Mouse (Mus musculus): ENCODE data around the gene Ctdnep1. TPM values are rescaled to one million over a fixed set of nuclear protein-coding genes. Genes with fewer than 3 reads are reported as not detected.

Gene Ctdnep1
- polyA plus RNA-seq, 1 experiment from 2014 or later = 23.0 TPM

DNA sequence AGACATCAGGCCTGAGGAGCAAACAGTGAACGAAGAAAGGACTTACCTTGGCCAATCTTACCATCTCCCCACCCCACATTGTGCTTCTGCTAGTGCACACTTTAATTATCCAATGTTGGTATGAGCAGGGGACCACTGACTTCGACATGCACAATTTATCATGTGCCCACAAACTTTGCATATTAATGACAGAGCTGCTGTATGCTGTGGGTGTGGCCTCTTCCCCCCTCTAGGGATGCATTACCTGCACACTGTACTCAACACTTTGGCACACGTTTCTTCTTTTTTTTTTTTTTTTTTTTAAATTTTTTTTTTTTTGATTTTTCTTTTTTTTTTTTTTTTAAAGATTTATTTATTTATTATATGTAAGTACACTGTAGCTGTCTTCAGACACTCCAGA lies 10.2 kb upstream of the Ctdnep1 start:
- 83% methylated on average over 3 of the region's 3 CpGs for WGBS
- Histone ChIP-seq H3K4me3 (no peak overlapping the region), H3K36me3 (peaks cover 60% of the 10 kb centered on the region), H3K9me3 (no peaks in the 10 kb centered on the region), H3K9ac (no peak overlapping the region), H3K4me1 (peaks cover 10% of the 10 kb centered on the region), H3K27ac (no peak overlapping the region), H3K4me2 (replicated peaks) (no peak overlapping the region), H3K27me3 (replicated peaks) (peaks cover 30% of the 10 kb centered on the region)
- no peak for ATAC-seq (ENCODE audit: low FRiP score, low read depth)

DNA sequence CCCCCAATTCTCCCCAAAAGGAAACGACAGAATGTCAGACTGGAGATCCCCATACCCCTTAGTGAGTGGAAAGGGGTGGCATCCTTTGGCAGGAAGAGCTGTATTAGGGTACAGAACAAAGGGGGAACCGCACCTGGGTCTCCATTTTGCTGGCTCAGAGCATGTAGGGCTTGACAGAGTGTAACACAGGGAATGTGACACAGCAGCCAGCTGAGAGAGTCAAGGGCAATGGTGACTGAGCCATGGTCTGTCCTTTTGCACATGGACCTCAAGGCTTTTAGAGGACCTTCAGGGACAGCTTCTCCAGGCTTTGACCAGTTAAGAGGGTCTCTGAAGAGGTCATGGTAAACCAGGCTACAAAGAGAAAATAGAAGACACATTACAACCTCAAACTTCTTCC lies 6.0 kb upstream of the Ctdnep1 start:
- Histone ChIP-seq H3K9me3 (no peaks in the 10 kb centered on the region), H3K4me3 (no peak overlapping the region), H3K36me3 (peaks cover 53% of the 10 kb centered on the region), H3K9ac (no peak overlapping the region), H3K4me2 (replicated peaks) (no peak overlapping the region), H3K27ac (no peak overlapping the region), H3K27me3 (replicated peaks) (no peaks in the 10 kb centered on the region), H3K4me1 (peaks cover 5% of the 10 kb centered on the region)
- no peak for ATAC-seq (ENCODE audit: low FRiP score, low read depth)
- 99% methylated on average over 2 of the region's 2 CpGs for WGBS

DNA sequence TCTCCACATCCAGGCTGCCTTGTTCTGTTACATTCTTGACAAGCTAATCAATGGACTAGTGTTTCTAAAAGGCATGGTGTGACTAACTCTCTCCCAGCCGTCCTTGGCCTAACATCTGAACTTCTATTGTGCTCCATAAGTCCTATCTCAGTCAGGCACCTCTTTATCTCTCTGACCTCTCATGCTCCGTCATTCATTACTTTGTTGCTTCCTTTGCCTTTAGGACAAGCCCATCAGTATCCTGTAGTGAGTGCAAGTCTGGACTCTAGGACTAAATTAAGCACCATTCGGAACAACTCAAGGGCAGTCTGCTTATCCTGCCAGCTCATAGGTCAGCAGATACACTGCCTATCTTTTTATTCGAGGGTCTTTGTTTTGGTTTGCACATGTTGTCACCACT lies 4.7 kb upstream of the Ctdnep1 start:
- Histone ChIP-seq H3K9me3 (no peaks in the 10 kb centered on the region), H3K27ac (no peak overlapping the region), H3K36me3 (peaks cover 44% of the 10 kb centered on the region), H3K4me3 (no peak overlapping the region), H3K4me2 (replicated peaks) (no peak overlapping the region), H3K4me1 (peaks cover 5% of the 10 kb centered on the region), H3K27me3 (replicated peaks) (no peaks in the 10 kb centered on the region), H3K9ac (no peak overlapping the region)
- WGBS = 90% methylated on average over 4 of the region's 4 CpGs
- ATAC-seq (ENCODE audit: low FRiP score, low read depth) = no peak

DNA sequence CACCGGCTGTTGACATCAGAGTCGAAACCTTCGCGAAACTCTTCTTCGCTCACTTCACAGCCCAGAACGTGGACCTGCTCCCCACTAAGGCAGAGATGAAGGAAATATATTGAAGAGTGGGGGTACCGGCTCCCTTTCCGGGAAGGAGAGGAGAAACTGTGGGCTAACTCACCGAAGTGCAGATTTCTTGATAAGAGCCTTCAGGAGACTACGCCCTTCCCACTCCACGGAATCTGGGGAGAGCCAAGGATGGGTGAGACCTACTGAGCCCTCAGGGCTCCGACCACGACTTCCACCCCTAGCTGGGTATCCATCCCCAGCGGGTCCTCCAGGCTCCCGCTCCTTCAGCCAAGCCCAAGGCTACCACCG lies 1.1 kb upstream of the Ctdnep1 start:
- Histone ChIP-seq H3K36me3 (peaks cover 29% of the 10 kb centered on the region), H3K4me2 (replicated peaks) (peak overlapping the region; percentile 92), H3K27ac (peak overlapping the region; percentile 96), H3K27me3 (replicated peaks) (no peaks in the 10 kb centered on the region), H3K4me3 (peak overlapping the region; percentile 94), H3K9me3 (no peaks in the 10 kb centered on the region), H3K9ac (peak overlapping the region; percentile 95), H3K4me1 (peaks cover 27% of the 10 kb centered on the region)
- no peak for ATAC-seq (ENCODE audit: low FRiP score, low read depth)
- 3% methylated on average over 16 of the region's 16 CpGs for WGBS

DNA sequence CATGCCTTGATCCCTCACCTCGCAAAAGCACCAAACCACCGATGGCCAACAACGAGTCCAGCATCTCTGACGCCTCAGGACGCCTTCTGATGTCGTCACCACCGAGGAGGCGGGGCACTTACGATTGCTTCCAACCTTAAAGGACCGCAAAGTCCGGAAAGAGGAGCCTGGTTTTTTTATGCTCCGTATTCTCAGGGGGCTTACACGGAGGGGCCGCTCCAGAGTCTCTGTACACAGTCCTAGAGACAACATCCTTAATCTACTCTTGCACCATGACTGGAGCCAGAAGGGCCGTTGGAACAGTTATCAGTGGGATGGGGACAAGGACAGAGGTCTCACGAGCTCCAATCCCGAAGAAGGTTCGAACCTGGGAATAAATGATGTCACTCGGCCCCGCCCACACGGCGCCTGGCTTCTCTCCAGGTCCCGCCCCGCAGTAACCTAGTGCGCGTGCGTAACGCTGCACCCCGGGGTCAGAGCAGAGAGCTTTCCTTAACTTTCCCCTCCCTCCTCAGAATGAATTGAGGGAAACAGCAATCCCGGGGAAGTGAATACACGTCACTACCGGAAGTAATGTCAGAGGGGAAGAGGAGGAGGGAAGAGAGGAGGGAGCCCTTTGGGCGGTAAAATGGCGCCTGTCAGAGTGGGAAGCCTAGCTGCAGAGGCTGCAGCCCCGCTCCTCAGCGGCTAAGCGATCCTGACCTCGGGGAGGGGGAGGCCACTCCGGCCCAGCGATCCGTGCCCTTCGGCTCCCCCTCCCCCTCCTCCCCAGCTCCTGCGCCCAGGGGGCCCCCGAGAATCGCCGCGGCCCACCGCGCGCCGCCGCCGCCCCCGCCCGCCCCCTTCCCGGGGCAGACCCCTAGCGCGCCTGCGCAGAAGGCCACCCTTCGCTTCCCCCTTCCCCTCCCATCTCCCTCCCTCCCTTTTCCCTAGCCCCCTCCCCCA lies 488 bp upstream of the Ctdnep1 start:
- Histone ChIP-seq H3K27me3 (replicated peaks) (no peaks in the 10 kb centered on the region), H3K4me2 (replicated peaks) (peak overlapping the region; percentile 92), H3K36me3 (peaks cover 30% of the 10 kb centered on the region), H3K4me1 (peaks cover 27% of the 10 kb centered on the region), H3K27ac (peak overlapping the region; percentile 96), H3K9me3 (no peaks in the 10 kb centered on the region), H3K4me3 (peak overlapping the region; percentile 94), H3K9ac (peak overlapping the region; percentile 95)
- WGBS = under 1% methylated on average over 52 of the region's 60 CpGs
- ATAC-seq (ENCODE audit: low FRiP score, low read depth) = peak; percentile 90

DNA sequence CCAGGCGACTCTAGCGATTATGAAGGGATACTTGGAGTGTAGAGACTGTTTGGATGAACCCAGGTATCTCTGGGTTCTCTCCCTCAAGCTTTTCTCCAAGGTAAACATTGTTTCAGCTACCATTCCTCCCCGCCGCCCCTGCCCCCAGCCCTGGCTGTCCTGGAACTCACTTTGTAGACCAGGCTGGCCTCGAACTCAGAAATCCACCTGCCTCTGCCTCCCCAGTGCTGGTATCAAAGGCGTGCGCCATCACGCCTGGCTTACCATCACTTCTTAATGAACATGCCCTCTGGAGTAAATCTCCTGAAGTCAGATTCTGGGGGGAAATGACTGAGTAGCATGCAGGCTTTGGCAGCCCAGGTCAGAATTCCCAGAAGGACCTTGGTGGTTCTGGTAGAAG lies 1.3 kb downstream of the Ctdnep1 start, which contains the start of gene Elp5:
Gene Elp5, minus strand, starts transcription at position 293 of the 400 bp plus-strand sequence.
- Histone ChIP-seq H3K36me3 (peaks cover 33% of the 10 kb centered on the region), H3K4me2 (replicated peaks) (peak within 1 kb of the TSS; percentile 92), H3K9ac (peak within 1 kb of the TSS; percentile 95), H3K27me3 (replicated peaks) (no peaks in the 10 kb centered on the region), H3K27ac (peak within 1 kb of the TSS; percentile 96), H3K4me3 (peak within 1 kb of the TSS; percentile 94), H3K4me1 (peaks cover 27% of the 10 kb centered on the region), H3K9me3 (no peaks in the 10 kb centered on the region)
- WGBS = 64% methylated on average over 8 of the region's 8 CpGs
- no peak for ATAC-seq (ENCODE audit: low FRiP score, low read depth)

DNA sequence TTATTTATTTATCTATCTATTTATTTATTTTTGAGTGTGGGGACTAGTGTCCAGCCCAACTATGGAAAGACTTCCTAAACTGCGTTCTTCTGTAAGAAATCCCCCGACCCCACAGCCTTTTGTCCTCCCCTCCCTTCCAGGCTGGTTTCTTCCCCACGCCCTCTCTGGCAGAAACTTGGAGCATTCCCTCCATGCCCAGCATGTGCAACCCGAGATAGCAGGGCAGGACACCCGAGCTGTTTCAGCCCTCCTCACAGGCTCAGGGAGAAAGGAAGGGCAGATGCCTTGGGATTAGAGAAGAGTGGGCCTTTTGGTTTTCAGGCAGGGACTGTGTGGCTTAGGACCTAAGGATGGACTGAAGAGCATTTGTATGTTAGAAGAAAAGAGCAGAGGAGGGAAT lies 1.9 kb downstream of the Ctdnep1 start:
- 45% methylated on average over 5 of the region's 5 CpGs for WGBS
- no peak overlapping the region for H3K27ac ChIP-seq
- no peak for ATAC-seq (ENCODE audit: low FRiP score, low read depth)
- H3K9ac ChIP-seq = peak overlapping the region; percentile 95
- H3K36me3 ChIP-seq = peaks cover 40% of the 10 kb centered on the region
- H3K9me3 ChIP-seq = no peaks in the 10 kb centered on the region
- H3K4me2 ChIP-seq (replicated peaks) = peak overlapping the region; percentile 92
- H3K4me3 ChIP-seq = peak overlapping the region; percentile 94; the same call in 1 of the 2 replicates
- peaks cover 27% of the 10 kb centered on the region for H3K4me1 ChIP-seq
- H3K27me3 ChIP-seq (replicated peaks) = no peaks in the 10 kb centered on the region

DNA sequence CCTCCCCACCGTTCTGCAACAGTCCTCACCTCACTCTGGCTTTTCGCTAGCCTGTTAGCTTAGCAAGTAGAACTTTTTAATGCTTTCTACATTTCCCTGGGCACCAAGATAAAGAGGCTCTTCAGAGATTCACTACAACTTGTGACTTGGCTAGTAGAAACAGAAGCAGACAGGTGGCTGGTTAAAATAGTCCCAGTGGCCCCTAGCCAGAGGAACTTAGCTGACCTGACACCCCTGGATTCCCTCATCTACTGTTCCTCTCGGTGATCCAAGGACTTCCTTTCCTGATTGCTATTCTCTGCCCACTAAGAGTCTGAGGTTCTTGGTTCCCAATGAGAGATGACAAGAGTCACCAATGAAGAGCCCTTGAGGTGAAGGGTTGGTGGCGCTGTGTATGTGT lies 2.4 kb downstream of the Ctdnep1 start:
- H3K4me2 ChIP-seq (replicated peaks) = peak overlapping the region; percentile 92
- peaks cover 27% of the 10 kb centered on the region for H3K4me1 ChIP-seq
- WGBS = 92% methylated on average over 4 of the region's 4 CpGs
- ATAC-seq (ENCODE audit: low FRiP score, low read depth) = no peak
- H3K36me3 ChIP-seq = peaks cover 41% of the 10 kb centered on the region
- H3K9ac ChIP-seq = no peak overlapping the region
- no peaks in the 10 kb centered on the region for H3K27me3 ChIP-seq (replicated peaks)
- no peaks in the 10 kb centered on the region for H3K9me3 ChIP-seq
- H3K27ac ChIP-seq = no peak overlapping the region
- H3K4me3 ChIP-seq = no peak overlapping the region

DNA sequence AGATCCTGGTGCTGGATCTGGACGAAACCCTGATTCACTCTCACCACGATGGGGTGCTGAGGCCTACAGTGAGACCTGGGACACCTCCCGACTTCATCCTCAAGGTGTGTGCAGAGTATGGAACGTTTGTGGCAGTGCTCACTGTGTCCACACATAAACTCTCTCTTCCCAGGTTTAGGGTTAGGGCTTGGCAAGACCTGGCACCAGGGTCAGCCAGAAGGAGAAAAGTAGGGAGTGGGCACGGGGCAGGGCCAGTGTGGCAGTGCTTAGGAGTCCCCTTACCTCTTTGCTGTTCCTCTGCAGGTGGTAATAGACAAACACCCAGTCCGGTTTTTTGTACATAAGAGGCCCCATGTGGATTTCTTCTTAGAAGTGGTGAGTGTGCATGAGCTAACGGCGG lies 3.5 kb downstream of the Ctdnep1 start:
- no peak overlapping the region for H3K27ac ChIP-seq
- H3K4me2 ChIP-seq (replicated peaks) = no peak overlapping the region
- H3K9me3 ChIP-seq = no peaks in the 10 kb centered on the region
- no peak overlapping the region for H3K9ac ChIP-seq
- 93% methylated on average over 8 of the region's 8 CpGs for WGBS
- no peak for ATAC-seq (ENCODE audit: low FRiP score, low read depth)
- H3K4me3 ChIP-seq = 0 out of 2 replicates have a peak overlapping the region, but pooled peaks have one; percentile 7
- H3K36me3 ChIP-seq = peaks cover 48% of the 10 kb centered on the region
- H3K4me1 ChIP-seq = peaks cover 25% of the 10 kb centered on the region
- no peaks in the 10 kb centered on the region for H3K27me3 ChIP-seq (replicated peaks)

DNA sequence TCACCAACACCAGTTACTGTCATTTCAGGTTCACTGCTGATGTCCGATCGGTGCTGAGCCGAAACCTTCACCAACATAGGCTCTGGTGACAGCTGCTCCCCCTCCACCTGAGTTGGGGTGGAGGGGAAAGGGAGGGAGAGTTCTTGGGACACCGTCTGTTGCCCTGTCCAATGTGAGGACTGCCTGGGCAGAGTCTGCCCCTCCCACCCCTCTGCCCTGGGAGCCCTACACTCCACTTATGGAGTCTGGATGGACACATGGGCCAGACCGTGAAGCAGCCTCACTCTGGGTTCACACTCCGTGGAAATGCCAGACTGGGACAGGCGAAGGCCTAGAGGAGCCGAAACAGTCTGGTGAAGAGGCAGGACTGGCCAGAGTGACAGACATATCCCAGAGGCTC lies 9.0 kb downstream of the Ctdnep1 start:
- Histone ChIP-seq H3K9me3 (no peaks in the 10 kb centered on the region), H3K9ac (no peak overlapping the region), H3K4me3 (no peak overlapping the region), H3K4me1 (peaks cover 23% of the 10 kb centered on the region), H3K27ac (no peak overlapping the region), H3K36me3 (peaks cover 62% of the 10 kb centered on the region), H3K4me2 (replicated peaks) (no peak overlapping the region), H3K27me3 (replicated peaks) (no peaks in the 10 kb centered on the region)
- no peak for ATAC-seq (ENCODE audit: low FRiP score, low read depth)
- WGBS = 91% methylated on average over 8 of the region's 8 CpGs

DNA sequence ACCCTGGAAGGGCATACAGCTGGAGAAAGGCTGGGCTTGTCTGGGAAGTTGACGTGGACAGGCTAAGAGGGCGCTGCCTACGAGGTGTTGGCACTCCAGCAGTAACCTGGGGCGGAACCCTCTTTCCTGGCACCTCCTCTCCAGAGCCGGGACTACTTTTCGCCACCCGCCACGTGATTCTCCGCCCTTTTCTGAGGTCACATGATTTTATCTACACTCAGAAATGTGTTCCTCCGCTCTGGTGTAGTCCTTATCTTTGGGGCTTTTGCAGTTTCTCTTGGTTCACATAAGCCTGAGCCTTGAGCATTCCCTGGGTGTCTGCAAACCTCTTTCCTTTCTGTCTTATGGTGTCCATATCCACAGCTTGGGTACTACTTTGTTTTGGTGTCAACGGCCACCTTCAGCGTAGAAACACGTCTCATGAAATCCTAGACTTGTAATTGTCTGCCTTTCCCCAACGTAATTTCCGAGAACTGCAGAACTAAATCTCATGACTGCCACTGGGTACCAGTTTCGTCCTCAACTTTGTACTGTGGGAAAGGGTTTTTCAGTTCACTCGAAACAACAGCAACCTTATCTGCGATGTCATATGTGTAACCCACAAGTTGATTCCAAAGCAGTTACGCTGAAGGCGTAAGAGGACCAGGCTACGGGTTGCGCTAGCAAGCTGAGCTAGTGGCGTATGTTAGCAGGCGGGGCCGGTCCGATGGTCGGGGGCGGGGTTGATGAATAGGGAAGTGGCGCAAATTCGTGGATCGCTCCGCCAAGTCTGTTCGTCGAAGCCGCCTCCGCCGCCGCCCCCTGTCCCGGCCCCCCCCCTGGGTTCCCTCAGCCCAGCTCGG lies 10.1 kb downstream of the Ctdnep1 start, which contains the start of gene Gabarap:
Gene Gabarap, plus strand, starts transcription at position 294 of the 842 bp plus-strand sequence.
- peaks cover 23% of the 10 kb centered on the region for H3K4me1 ChIP-seq
- ATAC-seq (ENCODE audit: low FRiP score, low read depth) = peak; percentile 72
- H3K9me3 ChIP-seq = no peaks in the 10 kb centered on the region
- H3K27ac ChIP-seq = peak within 1 kb of the TSS; percentile 75
- H3K36me3 ChIP-seq = peaks cover 56% of the 10 kb centered on the region
- peak within 1 kb of the TSS; percentile 76 for H3K4me3 ChIP-seq
- H3K4me2 ChIP-seq (replicated peaks) = peak within 1 kb of the TSS; percentile 72
- H3K27me3 ChIP-seq (replicated peaks) = no peaks in the 10 kb centered on the region
- under 1% methylated on average over 40 of the region's 40 CpGs for WGBS
- H3K9ac ChIP-seq = peak within 1 kb of the TSS; percentile 90

DNA sequence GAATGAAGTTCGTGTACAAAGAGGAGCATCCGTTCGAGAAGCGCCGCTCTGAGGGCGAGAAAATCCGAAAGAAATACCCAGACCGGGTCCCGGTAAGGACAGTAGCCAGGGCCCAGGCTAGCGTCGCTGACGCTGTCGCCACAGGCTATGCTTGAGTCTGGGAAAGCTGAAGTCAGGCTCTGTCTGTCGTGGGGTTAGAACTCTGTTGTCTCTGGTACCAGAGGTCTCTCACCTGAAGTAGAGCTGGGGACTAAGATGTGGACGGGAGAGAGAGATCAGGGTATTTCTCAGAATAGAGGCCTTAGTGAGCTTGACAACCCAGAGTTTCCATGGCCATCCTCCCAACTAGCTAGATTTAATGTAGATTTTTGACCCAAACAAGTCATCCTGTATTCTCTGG lies 10.8 kb downstream of the Ctdnep1 start:
- Histone ChIP-seq H3K9me3 (no peaks in the 10 kb centered on the region), H3K9ac (peak overlapping the region; percentile 90), H3K4me3 (peak overlapping the region; percentile 76), H3K27ac (peak overlapping the region; percentile 75), H3K4me2 (replicated peaks) (peak overlapping the region; percentile 72), H3K36me3 (peaks cover 50% of the 10 kb centered on the region), H3K27me3 (replicated peaks) (no peaks in the 10 kb centered on the region), H3K4me1 (peaks cover 23% of the 10 kb centered on the region)
- peak; percentile 19; the same call in 1 of the 2 replicates for ATAC-seq (ENCODE audit: low FRiP score, low read depth)
- WGBS = under 1% methylated on average over 15 of the region's 15 CpGs

Data from neural tube, embryonic 12.5 days (tissue).